Mouse (Mus musculus) midbrain, embryonic 11.5 days (tissue): Measurements from ENCODE around the gene Psmb7. TPM values are rescaled to one million over a fixed set of nuclear protein-coding genes. Genes with fewer than 3 reads are reported as not detected.
A peak's percentile ranks its signal among the peaks of the same experiment; 100 is the strongest.

ENCODE experiments used
- ATAC-seq: fragments of 200-750 bp; cut with Nextera tagmentation; 2 replicates; pipeline ENCODE4 v1.8.0; 2017; ENCODE audit warnings: moderate TSS enrichment, moderate library complexity; ENCODE audit not compliant: low FRiP score
- DNase-seq: peaks from one replicate; pipeline ENCODE4 v3.0.0; 2015; ENCODE audit warnings: low spot score; ENCODE audit errors: missing footprints
- H3K27ac ChIP-seq: fragments of 300-500 bp; sonication (generic); 2 replicates; pipeline ENCODE4 v1.5.1; 2014; ENCODE audit warnings: low read depth, low read length
- H3K27me3 ChIP-seq: fragments of 300-500 bp; sonication (generic); 2 replicates; pipeline ENCODE4 v1.6.1; 2014; ENCODE audit warnings: mild to moderate bottlenecking, low read length, moderate library complexity, mixed read lengths; ENCODE audit not compliant: control insufficient read depth, insufficient read depth
- H3K36me3 ChIP-seq: fragments of 300-500 bp; sonication (generic); 2 replicates; pipeline ENCODE4 v1.6.1; 2014; ENCODE audit warnings: mild to moderate bottlenecking, low read length, moderate library complexity, mixed read lengths; ENCODE audit not compliant: control insufficient read depth, insufficient read depth
- H3K4me1 ChIP-seq: fragments of 300-500 bp; sonication (generic); 2 replicates; pipeline ENCODE4 v1.6.1; 2014; ENCODE audit warnings: low read length; ENCODE audit not compliant: control insufficient read depth, insufficient read depth
- H3K4me2 ChIP-seq: fragments of 300-500 bp; sonication (generic); 2 replicates; pipeline ENCODE4 v1.6.1; 2014; ENCODE audit warnings: mild to moderate bottlenecking, moderate library complexity
- H3K4me3 ChIP-seq: fragments of 300-500 bp; sonication (generic); 2 replicates; pipeline ENCODE4 v1.5.1; 2014; ENCODE audit warnings: low read depth, low read length
- H3K9ac ChIP-seq: fragments of 300-500 bp; sonication (generic); 2 replicates; pipeline ENCODE4 v1.6.1; 2014; ENCODE audit warnings: low read length
- H3K9me3 ChIP-seq: fragments of 300-500 bp; sonication (generic); 2 replicates; pipeline ENCODE4 v1.6.1; 2016; ENCODE audit warnings: low read length; ENCODE audit not compliant: control insufficient read depth
- WGBS: fragments of 180-500 bp; shearing (Covaris S2); extraction: QIAGEN DNeasy Blood & Tissue Kit; methylation state at CpG from one replicate; pipeline ENCODE4 v1.1.7; 2014; 5-methylcytosine and 5-hydroxymethylcytosine counted together
- polyA plus RNA-seq: library from polyadenylated mRNA; unstranded; fragments of >200 nt; fragmentation: Nextera tagmentation; extraction: Ambion mirVana; gene quantifications from 2 replicates; pipeline ENCODE4 v1.2.1, GENCODE M21; 2014

Gene Psmb7
- polyA plus RNA-seq, 1 experiment from 2014 or later = 351 TPM

DNA sequence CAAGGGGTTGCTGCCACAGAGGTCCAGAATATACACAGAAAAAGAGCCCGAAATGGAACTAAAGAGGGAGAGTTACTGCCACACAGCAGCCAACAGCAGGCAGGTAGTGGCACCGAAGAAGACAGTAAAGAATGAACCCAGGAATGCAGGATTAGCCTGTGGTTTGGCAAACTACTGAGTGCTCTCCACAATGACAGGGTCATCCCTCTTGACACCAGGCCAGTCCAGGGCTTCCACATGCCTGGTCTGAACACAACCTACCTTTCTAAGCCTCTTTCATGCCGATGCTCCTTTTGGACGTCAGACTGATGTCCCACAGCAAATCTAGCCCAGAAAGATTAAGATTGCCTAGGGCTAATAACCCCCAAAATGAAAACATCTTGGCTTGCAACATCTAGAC is 15.1 kb downstream of the Psmb7 start:
- DNase-seq (no peak), ATAC-seq (no peak)
- Histone ChIP-seq H3K27ac (no peak overlapping the region), H3K36me3 (peaks cover 27% of the 10 kb centered on the region), H3K27me3 (no peaks in the 10 kb centered on the region), H3K4me1 (no peaks in the 10 kb centered on the region), H3K4me2 (no peak overlapping the region), H3K4me3 (no peak overlapping the region), H3K9ac (no peak overlapping the region), H3K9me3 (no peaks in the 10 kb centered on the region)
- WGBS = 90% methylated on average over 4 of the region's 4 CpGs

DNA sequence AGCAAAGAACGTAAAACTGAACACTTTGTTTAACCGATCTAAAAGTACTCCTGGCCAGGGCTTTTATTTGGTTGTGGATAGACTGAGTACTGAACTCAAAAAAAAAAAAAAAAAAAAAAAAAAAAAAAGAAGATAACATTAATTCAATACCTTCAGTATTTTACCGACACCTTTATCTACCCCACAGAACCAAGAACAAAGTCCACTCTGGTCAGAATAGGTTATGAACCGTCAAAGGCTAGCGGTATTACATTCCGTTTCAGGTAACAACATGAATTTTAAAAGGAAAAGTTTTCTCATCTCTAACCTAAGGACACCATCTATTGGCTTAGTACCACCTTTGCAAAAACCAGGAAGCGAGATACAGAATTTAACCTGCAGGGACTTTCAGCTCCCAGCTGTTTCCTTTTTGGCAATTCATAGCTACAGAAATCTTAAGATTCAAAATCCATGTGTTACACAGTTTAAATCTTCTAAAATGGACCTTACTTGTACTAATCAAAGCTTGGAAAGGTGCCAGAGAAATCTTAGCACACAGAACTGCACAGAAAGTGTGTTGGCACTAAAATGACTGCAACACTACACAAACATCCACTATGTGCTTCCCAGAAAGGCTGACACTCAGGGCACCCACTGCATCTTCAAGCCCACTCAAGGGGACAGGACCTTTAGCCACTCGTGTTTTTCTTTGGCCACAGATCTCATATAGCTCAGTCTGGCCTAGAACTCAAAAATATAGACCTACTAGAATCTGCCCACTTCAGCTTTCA is 19.9 kb downstream of the Psmb7 start:
- WGBS = 90% methylated on average over 8 of the region's 8 CpGs
- no peaks in the 10 kb centered on the region for H3K9me3 ChIP-seq

DNA sequence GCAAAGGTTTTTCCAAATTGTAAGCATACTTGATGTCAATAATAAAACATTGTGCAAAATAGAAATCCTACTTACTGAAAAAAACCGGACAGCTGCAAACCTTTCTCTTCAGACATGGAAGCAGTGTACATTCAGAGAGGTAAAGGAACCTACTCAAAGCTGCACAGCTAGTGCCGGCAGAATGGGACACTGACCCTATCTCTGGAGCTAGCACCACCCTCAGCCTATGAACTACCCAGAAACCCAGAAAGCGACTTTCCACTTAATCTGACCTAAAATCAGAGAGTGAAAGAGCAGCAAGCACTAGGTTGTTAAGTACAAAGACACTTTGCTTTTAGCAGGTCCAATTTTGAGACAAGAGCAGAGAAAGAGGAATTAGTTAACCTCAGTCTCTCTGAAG is 20.5 kb downstream of the Psmb7 start:
- ATAC-seq (no peak), DNase-seq (no peak)
- Histone ChIP-seq H3K9ac (no peak overlapping the region), H3K4me2 (no peak overlapping the region), H3K36me3 (0 out of 2 replicates have a peak, but pooled peaks cover 2% of the 10 kb centered on the region), H3K9me3 (no peaks in the 10 kb centered on the region), H3K4me1 (peaks cover 13% of the 10 kb centered on the region), H3K27me3 (no peaks in the 10 kb centered on the region), H3K4me3 (no peak overlapping the region), H3K27ac (no peak overlapping the region)
- WGBS = 89% methylated on average over 3 of the region's 3 CpGs

More for the DNA sequence above, 19.9 kb downstream of the Psmb7 start:
- peaks cover 3% of the 10 kb centered on the region for H3K36me3 ChIP-seq
- no peak overlapping the region for H3K9ac ChIP-seq
- peaks cover 13% of the 10 kb centered on the region for H3K4me1 ChIP-seq
- ATAC-seq = no peak
- no peak overlapping the region for H3K4me2 ChIP-seq
- H3K4me3 ChIP-seq = no peak overlapping the region
- H3K27ac ChIP-seq = no peak overlapping the region
- DNase-seq = no peak
- no peaks in the 10 kb centered on the region for H3K27me3 ChIP-seq

DNA sequence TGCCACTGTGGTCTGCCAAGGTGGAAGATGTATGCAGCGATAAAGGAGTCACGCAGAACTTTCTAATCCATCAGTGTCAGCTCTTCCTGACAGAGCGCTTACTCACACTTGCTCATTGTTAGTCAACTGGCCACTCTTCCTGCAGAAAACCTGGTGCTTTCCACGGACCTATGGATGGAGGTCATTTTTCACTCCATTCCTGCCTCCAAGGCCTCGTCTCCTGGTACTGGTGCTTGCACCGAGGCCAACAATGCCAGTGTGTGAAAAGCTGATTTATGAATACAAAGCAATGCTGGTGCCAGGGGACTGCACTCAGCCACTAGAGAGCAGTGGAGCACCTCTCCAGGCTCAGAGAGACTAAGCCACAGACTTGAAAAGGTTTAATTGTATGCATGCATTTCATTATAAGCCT is 22.3 kb downstream of the Psmb7 start:
- Histone ChIP-seq H3K4me3 (no peak overlapping the region), H3K9me3 (no peaks in the 10 kb centered on the region), H3K36me3 (no peaks in the 10 kb centered on the region), H3K27me3 (no peaks in the 10 kb centered on the region; the same call in 1 of the 2 replicates), H3K9ac (peak overlapping the region; percentile 9; the same call in 1 of the 2 replicates), H3K4me2 (no peak overlapping the region), H3K4me1 (peaks cover 15% of the 10 kb centered on the region), H3K27ac (peak overlapping the region; percentile 58)
- 52% methylated on average over 6 of the region's 6 CpGs for WGBS
- ATAC-seq (peak; percentile 88), DNase-seq (peak; percentile 91)

DNA sequence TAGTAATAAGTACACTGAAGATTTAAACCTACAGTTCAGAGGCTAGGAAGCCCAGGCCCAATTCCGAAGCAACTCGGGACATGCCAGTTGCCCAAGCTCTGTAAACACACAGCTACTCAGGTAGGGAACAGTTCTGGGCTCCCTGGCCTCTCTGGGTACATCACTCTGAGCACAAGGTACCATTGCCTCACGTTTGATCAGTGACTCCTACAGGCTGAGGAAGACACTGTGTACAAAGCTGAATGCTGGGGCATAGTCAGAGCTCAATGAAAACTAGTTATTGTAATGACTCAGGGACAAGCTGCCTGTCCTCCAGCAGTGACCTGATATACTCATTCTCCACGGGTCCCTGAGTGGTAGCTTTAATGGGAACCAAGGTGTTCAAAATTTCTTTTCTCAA is 22.8 kb downstream of the Psmb7 start:
- Histone ChIP-seq H3K4me3 (no peak overlapping the region), H3K9me3 (no peaks in the 10 kb centered on the region), H3K36me3 (no peaks in the 10 kb centered on the region), H3K4me2 (no peak overlapping the region), H3K4me1 (peaks cover 21% of the 10 kb centered on the region), H3K27me3 (no peaks in the 10 kb centered on the region; the same call in 1 of the 2 replicates), H3K9ac (no peak overlapping the region), H3K27ac (no peak overlapping the region; the same call in 1 of the 2 replicates)
- DNase-seq (no peak), ATAC-seq (no peak)
- WGBS = 83% methylated on average over 4 of the region's 4 CpGs

DNA sequence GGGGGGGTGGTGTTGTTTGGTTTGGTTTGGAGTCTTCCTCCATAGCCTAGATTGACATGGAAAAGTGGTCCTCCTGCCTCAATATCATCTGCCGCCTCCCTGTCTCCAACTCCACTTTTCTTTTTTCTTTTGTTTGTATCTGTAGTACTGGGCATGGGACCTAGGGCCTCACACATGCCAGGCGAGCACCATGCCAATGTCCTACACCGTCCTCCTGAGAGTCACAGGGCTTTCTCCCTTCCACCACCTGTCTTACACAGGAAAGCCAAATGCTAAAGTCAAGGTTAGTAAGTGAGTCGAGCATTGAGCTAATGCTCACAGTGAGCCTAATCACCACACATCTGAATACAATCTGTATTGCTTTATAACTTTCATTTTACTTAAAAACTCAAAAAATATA is 24.1 kb downstream of the Psmb7 start:
- no peaks in the 10 kb centered on the region for H3K9me3 ChIP-seq
- H3K4me3 ChIP-seq = no peak overlapping the region
- H3K4me2 ChIP-seq = no peak overlapping the region
- no peak overlapping the region for H3K27ac ChIP-seq
- H3K4me1 ChIP-seq = peaks cover 29% of the 10 kb centered on the region
- no peak for DNase-seq
- WGBS = 91% methylated on average over 4 of the region's 4 CpGs
- no peak overlapping the region for H3K9ac ChIP-seq
- no peak for ATAC-seq
- H3K27me3 ChIP-seq = no peaks in the 10 kb centered on the region; the same call in 1 of the 2 replicates
- H3K36me3 ChIP-seq = no peaks in the 10 kb centered on the region

DNA sequence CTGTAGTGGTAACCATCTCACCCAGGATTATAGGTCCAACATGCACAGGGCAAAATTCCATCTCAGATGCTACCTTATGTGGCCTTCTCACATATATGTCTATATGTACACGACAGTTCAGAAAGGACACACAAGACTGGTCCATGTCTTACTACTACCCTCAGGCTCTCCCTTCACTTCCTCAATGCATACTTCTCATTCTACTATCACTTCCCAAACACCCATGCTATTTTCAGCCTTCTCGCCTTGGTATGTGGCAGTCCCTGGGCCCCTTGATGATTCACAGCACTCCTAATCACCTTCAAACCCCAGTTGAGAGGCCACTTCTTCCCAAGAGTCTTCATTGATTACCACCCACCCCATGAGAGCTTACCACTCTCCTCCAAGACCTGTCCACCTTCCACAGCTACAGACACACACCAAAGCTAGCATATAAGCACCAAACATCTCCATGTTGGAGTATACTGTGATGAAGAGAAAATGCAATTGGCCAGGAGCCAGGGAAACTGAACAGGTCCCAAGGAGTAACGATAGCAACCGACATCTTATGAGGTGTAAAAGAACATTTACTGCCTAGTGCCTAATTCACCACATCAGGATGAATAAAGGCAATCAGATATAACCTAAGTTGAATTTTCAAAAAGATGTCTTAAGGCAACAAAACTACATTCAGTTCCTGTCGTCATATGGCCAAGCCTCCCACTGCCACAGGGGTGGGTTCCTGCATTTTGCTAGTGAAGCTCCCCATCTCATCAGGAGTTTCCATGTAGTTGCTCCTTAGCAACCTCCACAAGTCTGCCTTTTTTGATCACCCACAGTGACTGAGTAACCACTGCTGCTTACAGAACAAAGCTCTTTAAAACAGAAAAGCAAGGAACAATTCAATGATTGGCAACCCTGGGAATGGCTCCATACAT is 26.7 kb downstream of the Psmb7 start:
- H3K9me3 ChIP-seq = no peaks in the 10 kb centered on the region
- 92% methylated on average over 5 of the region's 5 CpGs for WGBS
- no peak overlapping the region for H3K4me3 ChIP-seq
- H3K27ac ChIP-seq = no peak overlapping the region
- ATAC-seq (no peak), DNase-seq (no peak)
- H3K27me3 ChIP-seq = no peaks in the 10 kb centered on the region; the same call in 1 of the 2 replicates
- H3K4me1 ChIP-seq = peaks cover 29% of the 10 kb centered on the region
- no peaks in the 10 kb centered on the region for H3K36me3 ChIP-seq
- H3K4me2 ChIP-seq = no peak overlapping the region
- no peak overlapping the region for H3K9ac ChIP-seq

DNA sequence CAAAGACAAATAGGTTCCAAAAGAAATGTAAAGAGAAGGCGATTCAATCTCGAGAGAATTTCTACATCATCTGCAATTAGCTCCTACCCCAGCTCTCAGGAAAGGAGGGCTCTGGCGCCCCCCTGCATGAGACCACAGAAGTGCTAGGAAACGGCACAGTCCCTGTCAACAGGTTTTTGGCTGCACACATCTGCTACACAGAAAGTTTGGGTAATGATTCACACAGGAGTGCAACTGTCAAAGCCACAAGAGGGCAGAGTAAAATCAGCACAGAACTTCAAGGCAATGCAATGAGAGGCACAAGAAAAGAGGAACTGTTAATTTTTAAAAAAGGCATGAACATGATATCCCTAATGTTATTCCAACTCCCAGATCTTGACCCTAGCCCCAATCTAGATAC is 27.8 kb downstream of the Psmb7 start:
- ATAC-seq (no peak), DNase-seq (no peak)
- no peaks in the 10 kb centered on the region; the same call in 1 of the 2 replicates for H3K27me3 ChIP-seq
- peaks cover 20% of the 10 kb centered on the region for H3K4me1 ChIP-seq
- no peaks in the 10 kb centered on the region for H3K9me3 ChIP-seq
- H3K9ac ChIP-seq = no peak overlapping the region
- no peak overlapping the region for H3K4me3 ChIP-seq
- H3K36me3 ChIP-seq = no peaks in the 10 kb centered on the region
- WGBS = 66% methylated on average over 4 of the region's 4 CpGs
- H3K27ac ChIP-seq = no peak overlapping the region
- H3K4me2 ChIP-seq = no peak overlapping the region

DNA sequence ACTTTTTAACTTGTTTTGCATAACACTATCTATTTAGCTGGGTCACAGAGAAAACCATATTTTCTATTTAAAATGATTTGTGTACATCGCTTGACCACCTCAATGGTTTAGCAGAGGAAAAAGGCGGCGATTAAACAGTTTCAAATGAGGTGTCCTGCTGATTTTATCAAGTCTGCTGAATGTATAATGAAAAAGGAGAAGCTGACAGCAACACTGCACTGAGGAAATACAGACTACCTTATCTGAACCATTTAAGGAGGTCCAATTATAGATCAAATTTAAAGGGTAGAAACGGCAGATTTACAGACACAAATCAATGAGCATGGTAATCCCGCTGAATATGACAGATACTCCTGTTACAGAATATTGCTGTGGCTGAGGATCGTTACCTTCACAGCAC is 29.4 kb downstream of the Psmb7 start:
- Histone ChIP-seq H3K9me3 (no peaks in the 10 kb centered on the region), H3K27me3 (no peaks in the 10 kb centered on the region; the same call in 1 of the 2 replicates), H3K27ac (no peak overlapping the region), H3K4me1 (peaks cover 22% of the 10 kb centered on the region), H3K4me3 (no peak overlapping the region), H3K36me3 (no peaks in the 10 kb centered on the region), H3K9ac (no peak overlapping the region), H3K4me2 (no peak overlapping the region)
- 87% methylated on average over 6 of the region's 6 CpGs for WGBS
- ATAC-seq = no peak
- DNase-seq = no peak
